Mouse (Mus musculus) erythroblast, embryonic 14.5 days (primary cell): ENCODE measurements around the gene Syt6. TPM values are rescaled to one million over a fixed set of nuclear protein-coding genes. Genes with fewer than 3 reads are reported as not detected.

Experiments
- H3K27me3 ChIP-seq: 2 replicates; pipeline ENCODE4 v1.6.1; 2012; ENCODE audit warnings: inconsistent platforms; ENCODE audit not compliant: control insufficient read depth
- H3K36me3 ChIP-seq: 2 replicates; pipeline ENCODE4 v1.6.1; 2012; ENCODE audit warnings: mild to moderate bottlenecking, inconsistent platforms; ENCODE audit not compliant: control insufficient read depth
- H3K4me1 ChIP-seq: 2 replicates; pipeline ENCODE4 v1.6.1; 2012; ENCODE audit warnings: inconsistent platforms; ENCODE audit not compliant: control insufficient read depth
- H3K4me3 ChIP-seq: replicated peaks from 2 replicates; pipeline ENCODE3; 2012; ENCODE audit warnings: moderate library complexity, mild to moderate bottlenecking, inconsistent platforms
- H3K9me3 ChIP-seq: 2 replicates; pipeline ENCODE4 v1.6.1; 2012; ENCODE audit warnings: low read length, inconsistent platforms, mixed read lengths; ENCODE audit not compliant: control insufficient read depth
- GATA1 ChIP-seq: IDR thresholded peaks from 2 replicates; pipeline ENCODE4 v1.6.1; 2012; ENCODE audit warnings: low read length, inconsistent platforms, mixed read lengths
- TAL1 ChIP-seq: IDR thresholded peaks from 3 replicates; pipeline ENCODE4 v1.6.1; 2012; ENCODE audit warnings: low read length, inconsistent platforms, mixed read lengths
- polyA plus RNA-seq: library from polyadenylated mRNA; stranded (reverse); fragments of >175 nt; gene quantifications from 2 replicates; pipeline ENCODE4 v1.2.3, GENCODE M21; 2012

Gene Syt6
- polyA plus RNA-seq, 1 experiment, result not detected

GRCm38 (mm10) chr3:103660012-103660411 lies 85.0 kb downstream of the Syt6 start:
- no peak for TF ChIP-seq GATA1
- no peak for TF ChIP-seq TAL1

GRCm38 (mm10) chr3:103661714-103662113 lies 86.7 kb downstream of the Syt6 start:
- Histone ChIP-seq H3K27me3 (no peaks in the 10 kb centered on the region), H3K9me3 (no peaks in the 10 kb centered on the region), H3K4me1 (no peaks in the 10 kb centered on the region), H3K36me3 (no peaks in the 10 kb centered on the region), H3K4me3 (no peak overlapping the region)
- TF ChIP-seq GATA1 (no peak), TAL1 (no peak)

More at GRCm38 (mm10) chr3:103660012-103660411, 85.0 kb downstream of the Syt6 start:
- Histone ChIP-seq H3K36me3 (no peaks in the 10 kb centered on the region), H3K4me3 (no peak overlapping the region), H3K4me1 (no peaks in the 10 kb centered on the region), H3K9me3 (no peaks in the 10 kb centered on the region), H3K27me3 (no peaks in the 10 kb centered on the region)

- Histone ChIP-seq H3K4me3 (no peak overlapping the region), H3K36me3 (no peaks in the 10 kb centered on the region), H3K9me3 (no peaks in the 10 kb centered on the region), H3K27me3 (no peaks in the 10 kb centered on the region), H3K4me1 (no peaks in the 10 kb centered on the region)
- no peak for TF ChIP-seq TAL1
- TF ChIP-seq GATA1, result no peak
These were observed 88.4 kb downstream of the Syt6 start for GRCm38 (mm10) chr3:103663385-103663784.

GRCm38 (mm10) chr3:103672113-103672512 lies 97.1 kb downstream of the Syt6 start:
- Histone ChIP-seq H3K9me3 (no peaks in the 10 kb centered on the region), H3K27me3 (no peaks in the 10 kb centered on the region), H3K36me3 (no peaks in the 10 kb centered on the region), H3K4me1 (no peaks in the 10 kb centered on the region), H3K4me3 (no peak overlapping the region)
- TF ChIP-seq TAL1 (no peak), GATA1 (no peak)

GRCm38 (mm10) chr3:103672716-103673115 lies 97.7 kb downstream of the Syt6 start:
- no peaks in the 10 kb centered on the region for H3K27me3 ChIP-seq
- H3K36me3 ChIP-seq, result no peaks in the 10 kb centered on the region
- TF ChIP-seq TAL1 (no peak), GATA1 (no peak)
- H3K4me3 ChIP-seq, result no peak overlapping the region
- H3K9me3 ChIP-seq, result no peaks in the 10 kb centered on the region
- no peaks in the 10 kb centered on the region for H3K4me1 ChIP-seq

GRCm38 (mm10) chr3:103678811-103679210 lies 103.8 kb downstream of the Syt6 start:
- Histone ChIP-seq H3K36me3 (no peaks in the 10 kb centered on the region), H3K4me1 (no peaks in the 10 kb centered on the region), H3K9me3 (no peaks in the 10 kb centered on the region), H3K4me3 (no peak overlapping the region), H3K27me3 (peaks cover 10% of the 10 kb centered on the region)
- TF ChIP-seq GATA1 (no peak), TAL1 (no peak)

- Histone ChIP-seq H3K4me1 (no peaks in the 10 kb centered on the region), H3K36me3 (no peaks in the 10 kb centered on the region), H3K27me3 (peaks cover 16% of the 10 kb centered on the region), H3K9me3 (no peaks in the 10 kb centered on the region), H3K4me3 (no peak overlapping the region)
- TF ChIP-seq TAL1, result no peak
- TF ChIP-seq GATA1, result no peak
These were observed 107.4 kb downstream of the Syt6 start for GRCm38 (mm10) chr3:103682473-103682872.

- Histone ChIP-seq H3K9me3 (no peaks in the 10 kb centered on the region), H3K4me1 (no peaks in the 10 kb centered on the region), H3K4me3 (no peak overlapping the region), H3K36me3 (no peaks in the 10 kb centered on the region), H3K27me3 (peaks cover 16% of the 10 kb centered on the region)
- no peak for TF ChIP-seq GATA1
- no peak for TF ChIP-seq TAL1
These were observed 108.4 kb downstream of the Syt6 start for GRCm38 (mm10) chr3:103683234-103683965.

- Histone ChIP-seq H3K36me3 (no peaks in the 10 kb centered on the region), H3K4me1 (no peaks in the 10 kb centered on the region), H3K4me3 (no peak overlapping the region), H3K9me3 (no peaks in the 10 kb centered on the region), H3K27me3 (peaks cover 16% of the 10 kb centered on the region)
- TF ChIP-seq TAL1 (no peak), GATA1 (no peak)
These were observed 108.9 kb downstream of the Syt6 start for GRCm38 (mm10) chr3:103683966-103684319.

- peaks cover 4% of the 10 kb centered on the region for H3K27me3 ChIP-seq
- H3K9me3 ChIP-seq, result no peaks in the 10 kb centered on the region
- no peaks in the 10 kb centered on the region; the same call in 1 of the 2 replicates for H3K4me1 ChIP-seq
- no peak overlapping the region for H3K4me3 ChIP-seq
- H3K36me3 ChIP-seq, result no peaks in the 10 kb centered on the region
- TF ChIP-seq GATA1, result no peak
- no peak for TF ChIP-seq TAL1
These were observed 114.0 kb downstream of the Syt6 start for GRCm38 (mm10) chr3:103689043-103689442.
